Mouse (Mus musculus): ENCODE measurements around the gene Plekha6.

Plekha6 gene

GRCm38 (mm10) chr1:133214672-133215359 is 50.8 kb downstream of the Plekha6 start:
- no peak for DNase-seq (ENCODE audit: low read depth, low spot score)

DNA sequence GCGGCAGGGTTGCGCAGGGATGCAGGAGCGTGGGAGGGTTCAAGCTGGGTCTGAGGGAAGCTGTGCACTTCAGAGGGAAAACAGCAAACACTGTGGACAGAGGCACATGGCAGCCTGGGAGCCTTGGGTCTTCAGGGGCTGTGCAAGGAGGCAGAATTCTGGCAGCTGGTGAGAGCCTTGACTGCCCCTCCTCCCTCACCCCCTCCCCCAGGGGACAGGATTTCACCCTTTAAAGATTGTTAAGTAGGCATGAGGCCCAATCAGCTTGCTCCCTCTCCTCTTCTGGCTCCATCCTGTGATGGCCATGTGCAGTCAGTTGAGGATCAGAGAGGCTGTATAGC is 51.3 kb downstream of the Plekha6 start:
- DNase-seq (ENCODE audit: low read depth, low spot score) = no peak

GRCm38 (mm10) chr1:133215753-133216152 is 51.7 kb downstream of the Plekha6 start:
- no peak for DNase-seq (ENCODE audit: low read depth, low spot score)

DNA sequence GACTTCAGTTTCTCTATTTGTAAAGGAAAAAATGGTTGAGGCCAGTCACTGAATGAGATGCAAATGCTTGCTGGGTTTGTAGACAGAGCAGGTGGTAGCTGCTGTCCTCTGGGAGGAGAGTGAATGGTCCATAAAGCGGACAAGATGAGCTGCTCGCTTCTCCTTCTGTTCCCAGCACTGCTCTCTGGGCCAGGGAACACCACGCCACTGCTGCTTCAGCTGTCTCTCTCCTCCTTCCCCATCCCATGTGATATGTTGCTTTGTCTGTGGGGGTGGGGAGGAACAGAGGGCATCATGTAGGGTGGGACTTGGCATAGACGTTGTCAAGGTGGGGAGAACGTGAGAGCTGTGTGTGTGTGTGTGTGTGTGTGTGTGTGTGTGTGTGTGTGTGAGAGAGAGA is 53.0 kb downstream of the Plekha6 start:
- DNase-seq (ENCODE audit: low read depth, low spot score) = no peak

DNA sequence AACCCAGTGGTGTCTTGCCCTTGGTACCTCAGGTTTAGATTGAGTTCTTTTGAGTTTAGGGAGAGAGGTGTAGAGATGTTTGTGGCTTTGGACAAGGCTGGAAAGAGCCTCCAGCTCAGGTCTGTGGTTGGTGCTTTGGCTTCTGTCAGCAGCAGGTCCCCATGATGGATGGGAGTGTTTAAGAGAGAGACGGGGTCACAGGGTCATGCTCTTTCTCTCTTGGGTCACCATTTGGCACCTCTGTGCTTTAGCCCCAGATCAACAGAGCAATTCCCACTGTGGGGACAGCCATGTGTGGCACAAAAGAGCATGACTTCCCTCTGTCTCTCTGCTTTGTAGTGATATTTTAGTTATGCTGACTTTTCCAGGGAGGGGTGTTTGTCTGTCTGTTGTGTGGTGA is 55.1 kb downstream of the Plekha6 start:
- DNase-seq (ENCODE audit: low read depth, low spot score) = no peak

GRCm38 (mm10) chr1:133221459-133221858 is 57.4 kb downstream of the Plekha6 start:
- DNase-seq (ENCODE audit: low read depth, low spot score) = no peak

DNA sequence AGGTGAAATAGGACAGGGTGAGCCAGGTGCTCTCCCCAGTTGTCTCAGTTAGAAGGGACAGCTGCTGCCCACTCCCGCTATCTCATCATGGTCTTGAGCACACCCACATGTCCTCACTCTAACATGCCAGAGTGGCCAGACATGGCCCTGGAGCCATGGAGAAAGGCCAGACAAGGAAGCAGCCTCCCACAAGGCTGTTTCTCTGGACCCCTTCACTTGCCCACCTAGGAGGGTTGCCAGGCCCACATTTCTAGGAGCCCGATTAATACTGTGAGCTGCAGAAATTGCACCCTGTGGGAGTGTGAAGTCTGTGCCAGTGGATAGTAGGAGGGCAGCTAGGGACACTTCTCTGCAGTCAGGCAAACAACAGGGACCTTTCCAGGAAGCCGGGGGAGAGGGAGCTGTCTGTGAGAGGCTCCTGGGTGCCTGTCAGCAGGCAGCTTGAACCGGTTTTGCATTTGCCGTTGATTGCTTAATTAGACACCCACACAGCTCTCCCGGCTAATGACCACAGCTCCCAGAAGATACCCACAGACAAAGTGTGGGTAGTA is 58.5 kb downstream of the Plekha6 start:
- no peak for DNase-seq (ENCODE audit: low read depth, low spot score)

- no peak for DNase-seq (ENCODE audit: low read depth, low spot score)
Observed at GRCm38 (mm10) chr1:133224674-133225073, 60.7 kb downstream of the Plekha6 start.

- DNase-seq (ENCODE audit: low read depth, low spot score) = no peak
Observed at GRCm38 (mm10) chr1:133225137-133225536, 61.1 kb downstream of the Plekha6 start.

DNA sequence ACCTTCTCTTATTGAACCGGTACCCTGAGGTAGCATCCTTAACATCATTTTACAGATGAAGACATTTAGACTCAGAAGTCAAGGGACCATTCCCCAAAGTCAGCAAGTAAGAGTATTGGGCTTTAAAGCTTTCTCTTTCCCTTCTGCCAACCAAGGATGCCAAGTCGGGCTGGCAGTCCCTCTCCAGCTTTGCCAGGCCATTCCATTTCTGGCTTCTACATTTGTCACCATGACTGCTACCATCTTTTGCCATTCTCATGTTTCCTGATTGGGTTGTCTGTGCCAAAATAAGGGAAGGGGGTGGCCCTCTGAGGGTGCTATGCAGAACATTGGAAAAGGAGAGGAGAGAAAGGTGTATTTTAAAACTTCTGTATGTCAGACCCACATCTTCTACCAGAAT is 61.6 kb downstream of the Plekha6 start:
- no peak for DNase-seq (ENCODE audit: low read depth, low spot score)

- no peak for DNase-seq (ENCODE audit: low read depth, low spot score)
Observed at GRCm38 (mm10) chr1:133225963-133226660, 62.1 kb downstream of the Plekha6 start.

DNA sequence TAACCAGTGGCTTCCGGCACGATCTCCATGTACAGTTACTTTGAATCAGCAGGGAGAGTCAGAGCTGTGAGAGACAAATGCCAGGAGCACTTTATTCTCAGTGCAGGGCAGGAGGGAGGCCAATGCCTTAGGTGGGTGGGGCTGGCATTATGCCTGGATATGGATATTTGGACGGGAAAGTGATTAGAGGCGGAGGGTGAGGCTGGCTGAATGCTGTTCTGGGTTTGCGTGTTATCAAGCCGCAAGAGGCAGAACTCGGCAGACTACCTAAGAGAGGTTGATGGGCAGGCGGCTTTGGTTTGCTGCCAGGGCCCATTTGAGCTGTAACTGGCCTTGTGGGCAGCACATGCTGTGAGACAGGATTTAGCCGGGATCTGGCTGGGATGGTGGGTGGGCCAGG is 62.9 kb downstream of the Plekha6 start:
- no peak for DNase-seq (ENCODE audit: low read depth, low spot score)

- no peak for DNase-seq (ENCODE audit: low read depth, low spot score)
Observed at GRCm38 (mm10) chr1:133227378-133227777, 63.4 kb downstream of the Plekha6 start.

- no peak for DNase-seq (ENCODE audit: low read depth, low spot score)
Observed at GRCm38 (mm10) chr1:133228809-133229487, 64.9 kb downstream of the Plekha6 start.

GRCm38 (mm10) chr1:133231523-133232193 is 67.6 kb downstream of the Plekha6 start:
- no peak for DNase-seq (ENCODE audit: low read depth, low spot score)

DNA sequence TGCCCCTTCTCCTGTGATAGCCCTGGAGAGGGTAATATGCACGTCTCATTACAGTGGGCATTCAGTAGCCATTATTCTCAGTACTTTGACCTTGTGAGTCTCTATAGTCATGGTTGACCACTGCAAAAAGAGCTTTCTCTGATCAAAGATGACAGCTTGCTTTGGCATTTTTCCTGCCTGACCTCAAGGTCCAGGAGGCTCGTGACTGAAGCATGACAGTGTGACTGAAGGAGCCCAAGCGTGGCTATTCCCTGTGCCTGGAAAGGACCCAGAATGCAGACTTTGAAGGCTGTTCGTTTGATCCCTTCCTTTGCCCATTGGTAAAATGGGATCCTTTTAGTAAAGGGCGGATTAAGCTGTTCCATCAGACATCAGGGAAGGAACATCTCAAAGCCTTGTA is 71.9 kb downstream of the Plekha6 start:
- no peak for DNase-seq (ENCODE audit: low read depth, low spot score)

GRCm38 (mm10) chr1:133236693-133237440 is 72.9 kb downstream of the Plekha6 start:
- DNase-seq (ENCODE audit: low read depth, low spot score) = no peak

DNA sequence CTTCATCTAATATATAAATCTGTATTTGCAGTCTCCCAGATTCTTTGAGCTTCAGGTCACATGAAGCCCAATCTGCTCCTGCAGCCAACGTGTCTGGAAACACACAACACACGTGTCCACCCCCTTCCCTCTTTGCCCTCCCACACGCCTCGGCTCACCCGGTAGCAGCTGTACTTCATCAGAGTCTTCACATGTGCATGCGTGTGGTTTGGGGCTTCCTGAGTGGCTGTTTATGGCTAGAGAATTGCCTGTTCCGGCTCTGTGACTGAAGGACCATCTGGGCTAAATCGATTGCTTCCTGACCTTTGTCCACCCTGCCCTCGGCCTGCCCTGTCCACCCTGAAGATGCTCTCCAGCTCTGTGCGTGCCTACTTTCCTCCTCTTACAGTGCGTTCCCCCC is 73.7 kb downstream of the Plekha6 start:
- no peak for DNase-seq (ENCODE audit: low read depth, low spot score)

- no peak for DNase-seq (ENCODE audit: low read depth, low spot score)
Observed at GRCm38 (mm10) chr1:133239121-133239812, 75.3 kb downstream of the Plekha6 start.

GRCm38 (mm10) chr1:133239813-133240160 is 75.8 kb downstream of the Plekha6 start:
- no peak for DNase-seq (ENCODE audit: low read depth, low spot score)

- DNase-seq (ENCODE audit: low read depth, low spot score) = no peak
Observed at GRCm38 (mm10) chr1:133240881-133241280, 76.9 kb downstream of the Plekha6 start.

All from retina, postnatal 7 days (tissue).